Mouse (Mus musculus) cerebellum, adult 2 months (tissue): ENCODE data around the gene Ntrk2.

Experiments
- CTCF ChIP-seq: fragments of 200-500 bp; IDR thresholded peaks from 2 replicates; pipeline ENCODE4 v1.5.1; 2011; ENCODE audit warnings: low read depth, mild to moderate bottlenecking, control low read depth, low read length, moderate library complexity, borderline replicate concordance; ENCODE audit not compliant: insufficient read depth
- POLR2A ChIP-seq: fragments of 200-500 bp; IDR thresholded peaks from 2 replicates; pipeline ENCODE4 v1.6.1; 2011; ENCODE audit warnings: low read length, control low read depth, borderline replicate concordance; ENCODE audit not compliant: insufficient read depth

GRCm38 (mm10) chr13:59091138-59091971, 285.0 kb downstream of the Ntrk2 start:
- TF ChIP-seq CTCF (no peak), POLR2A (no peak)
